Mouse (Mus musculus): ENCODE data around the gene Tsc22d3. TPM values are rescaled to one million over a fixed set of nuclear protein-coding genes. Genes with fewer than 3 reads are reported as not detected.

Gene Tsc22d3
- polyA plus RNA-seq, 1 experiment from 2014 or later: 77.3 TPM

DNA sequence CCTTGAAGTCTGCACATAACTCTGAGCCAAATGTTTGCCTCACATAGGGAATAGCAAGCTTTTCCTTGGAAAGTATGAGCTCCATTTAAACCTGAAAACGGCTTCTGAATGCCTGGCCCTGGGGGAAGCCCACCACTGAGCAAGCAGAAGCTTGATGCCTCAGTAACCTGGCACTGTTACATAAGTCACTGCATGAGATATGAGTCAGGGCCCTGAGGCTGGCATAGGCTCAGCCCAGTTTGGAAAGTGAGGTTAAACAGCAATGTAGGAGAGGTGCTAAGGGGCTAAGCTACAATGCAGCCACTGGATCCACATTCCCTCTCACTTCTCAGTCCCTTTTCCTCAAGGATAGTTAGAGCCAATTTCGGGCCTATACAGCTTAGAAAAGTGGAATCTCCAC lies 10.3 kb downstream of the Tsc22d3 start:
- H3K9ac ChIP-seq (ENCODE audit: low read length): no peak overlapping the region
- ATAC-seq (ENCODE audit: low FRiP score, low TSS enrichment) (no peak), DNase-seq (ENCODE audit: low spot score) (no peak)
- H3K4me2 ChIP-seq (replicated peaks; ENCODE audit: low read depth): no peak overlapping the region
- 41% methylated on average over 2 of the region's 2 CpGs for WGBS
- no peaks in the 10 kb centered on the region for H3K9me3 ChIP-seq (ENCODE audit: control insufficient read depth, low read length)
- H3K27ac ChIP-seq (replicated peaks): no peak overlapping the region
- H3K4me3 ChIP-seq (ENCODE audit: low read depth, low read length): no peak overlapping the region
- H3K36me3 ChIP-seq (ENCODE audit: control insufficient read depth, insufficient read depth, low read length): no peaks in the 10 kb centered on the region
- H3K4me1 ChIP-seq (replicated peaks; ENCODE audit: control insufficient read depth, insufficient read depth): no peaks in the 10 kb centered on the region
- H3K27me3 ChIP-seq (ENCODE audit: control insufficient read depth, insufficient read depth, low read length): no peaks in the 10 kb centered on the region
- TF ChIP-seq EP300 (optimal IDR thresholded peaks at IDR 0.05) (no peak), CTCF (IDR thresholded peaks at IDR 0.05; ENCODE audit: low read depth) (no peak)

DNA sequence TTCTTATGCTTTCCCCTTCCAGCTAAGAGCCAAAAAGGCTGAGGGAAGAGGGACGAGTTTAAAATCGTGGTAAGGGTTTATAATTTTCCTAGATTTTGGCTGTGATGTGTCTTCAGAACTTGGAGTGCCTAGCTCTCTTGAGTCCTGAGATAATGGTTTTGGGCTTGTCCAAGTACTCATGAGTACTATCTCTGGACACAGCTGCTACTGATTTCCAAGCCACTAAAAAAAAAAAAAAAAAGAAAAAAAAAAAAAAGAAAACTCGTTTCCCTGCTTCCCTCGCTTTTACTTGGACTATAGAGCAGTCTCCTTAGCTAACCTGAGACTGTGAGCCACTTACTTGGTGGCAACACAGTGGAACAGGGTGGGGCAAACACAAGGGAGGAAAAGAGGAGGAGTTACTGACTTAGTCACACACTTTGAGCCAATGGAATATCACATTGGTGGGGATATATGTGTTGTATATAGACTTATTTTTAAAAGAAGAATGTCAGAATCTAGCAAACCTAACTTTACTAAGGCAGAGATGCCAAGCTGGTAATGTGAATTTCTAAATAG lies 11.2 kb downstream of the Tsc22d3 start:
- 75% methylated on average over 4 of the region's 4 CpGs for WGBS
- Histone ChIP-seq H3K36me3 (ENCODE audit: control insufficient read depth, insufficient read depth, low read length) (no peaks in the 10 kb centered on the region), H3K4me3 (ENCODE audit: low read depth, low read length) (no peak overlapping the region), H3K4me1 (replicated peaks; ENCODE audit: control insufficient read depth, insufficient read depth) (no peaks in the 10 kb centered on the region), H3K9ac (ENCODE audit: low read length) (no peak overlapping the region), H3K27me3 (ENCODE audit: control insufficient read depth, insufficient read depth, low read length) (no peaks in the 10 kb centered on the region), H3K27ac (replicated peaks) (no peak overlapping the region), H3K4me2 (replicated peaks; ENCODE audit: low read depth) (no peak overlapping the region), H3K9me3 (ENCODE audit: control insufficient read depth, low read length) (no peaks in the 10 kb centered on the region)
- ATAC-seq (ENCODE audit: low FRiP score, low TSS enrichment): no peak
- no peak for DNase-seq (ENCODE audit: low spot score)
- TF ChIP-seq EP300 (optimal IDR thresholded peaks at IDR 0.05) (no peak), CTCF (IDR thresholded peaks at IDR 0.05; ENCODE audit: low read depth) (no peak)

GRCm38 (mm10) chrX:140588534-140588933 lies 11.9 kb downstream of the Tsc22d3 start:
- ATAC-seq (ENCODE audit: low FRiP score, low TSS enrichment): no peak
- Histone ChIP-seq H3K4me2 (replicated peaks; ENCODE audit: low read depth) (no peak overlapping the region), H3K4me3 (ENCODE audit: low read depth, low read length) (no peak overlapping the region), H3K9me3 (ENCODE audit: control insufficient read depth, low read length) (no peaks in the 10 kb centered on the region), H3K9ac (ENCODE audit: low read length) (no peak overlapping the region), H3K36me3 (ENCODE audit: control insufficient read depth, insufficient read depth, low read length) (no peaks in the 10 kb centered on the region), H3K4me1 (replicated peaks; ENCODE audit: control insufficient read depth, insufficient read depth) (no peaks in the 10 kb centered on the region), H3K27me3 (ENCODE audit: control insufficient read depth, insufficient read depth, low read length) (no peaks in the 10 kb centered on the region), H3K27ac (replicated peaks) (no peak overlapping the region)
- no peak for TF ChIP-seq EP300 (optimal IDR thresholded peaks at IDR 0.05)
- no peak for TF ChIP-seq CTCF (IDR thresholded peaks at IDR 0.05; ENCODE audit: low read depth)
- 83% methylated on average over 5 of the region's 5 CpGs for WGBS
- DNase-seq (ENCODE audit: low spot score): no peak

DNA sequence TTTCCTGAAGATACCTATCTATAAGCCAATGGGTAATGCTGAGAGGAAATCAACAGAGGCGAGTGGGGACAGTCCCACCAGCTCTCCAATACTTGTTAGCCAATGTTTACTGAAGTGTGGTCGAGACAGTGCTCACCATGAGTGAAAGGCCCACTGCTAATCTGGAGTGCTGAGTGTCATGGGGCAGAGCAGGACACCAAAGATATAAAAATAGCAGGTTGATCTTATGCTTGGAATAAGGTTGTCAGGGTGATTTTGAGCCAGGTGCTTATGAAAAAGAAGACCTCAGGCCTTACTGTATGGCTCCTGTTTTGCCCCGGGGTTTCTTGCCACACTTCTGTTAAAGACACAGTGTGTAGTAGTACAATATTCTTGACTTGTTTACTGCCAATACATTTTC lies 20.0 kb downstream of the Tsc22d3 start:
- 68% methylated on average over 3 of the region's 3 CpGs for WGBS
- Histone ChIP-seq H3K4me1 (replicated peaks; ENCODE audit: control insufficient read depth, insufficient read depth) (no peaks in the 10 kb centered on the region), H3K9me3 (ENCODE audit: control insufficient read depth, low read length) (no peaks in the 10 kb centered on the region), H3K4me2 (replicated peaks; ENCODE audit: low read depth) (no peak overlapping the region), H3K36me3 (ENCODE audit: control insufficient read depth, insufficient read depth, low read length) (no peaks in the 10 kb centered on the region), H3K27ac (replicated peaks) (no peak overlapping the region), H3K4me3 (ENCODE audit: low read depth, low read length) (no peak overlapping the region), H3K9ac (ENCODE audit: low read length) (no peak overlapping the region), H3K27me3 (ENCODE audit: control insufficient read depth, insufficient read depth, low read length) (no peaks in the 10 kb centered on the region)
- ATAC-seq (ENCODE audit: low FRiP score, low TSS enrichment): no peak
- TF ChIP-seq EP300 (optimal IDR thresholded peaks at IDR 0.05) (no peak), CTCF (IDR thresholded peaks at IDR 0.05; ENCODE audit: low read depth) (no peak)
- DNase-seq (ENCODE audit: low spot score): no peak

DNA sequence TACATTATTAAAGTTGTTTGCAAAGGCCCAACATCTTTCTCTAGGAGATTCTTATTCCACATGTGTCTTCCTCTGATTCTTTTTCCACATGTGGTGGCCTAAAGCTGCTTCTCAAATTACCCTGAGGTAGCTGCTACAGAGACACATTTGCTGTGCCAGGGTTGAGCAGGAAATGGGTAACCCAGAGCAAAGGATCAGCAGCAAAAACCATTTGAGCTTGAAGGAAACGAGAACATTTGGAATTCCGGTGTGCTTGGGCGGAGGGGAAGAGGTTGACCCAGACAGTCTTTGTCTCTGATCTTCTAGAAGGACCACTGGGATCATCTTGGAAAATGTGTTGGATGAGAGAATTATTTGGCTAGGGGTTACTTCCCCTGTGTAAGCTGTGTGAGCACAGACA lies 24.8 kb downstream of the Tsc22d3 start:
- Histone ChIP-seq H3K36me3 (ENCODE audit: control insufficient read depth, insufficient read depth, low read length) (no peaks in the 10 kb centered on the region), H3K4me1 (replicated peaks; ENCODE audit: control insufficient read depth, insufficient read depth) (no peaks in the 10 kb centered on the region), H3K27me3 (ENCODE audit: control insufficient read depth, insufficient read depth, low read length) (no peaks in the 10 kb centered on the region), H3K9ac (ENCODE audit: low read length) (no peak overlapping the region), H3K4me2 (replicated peaks; ENCODE audit: low read depth) (no peak overlapping the region), H3K4me3 (ENCODE audit: low read depth, low read length) (no peak overlapping the region), H3K27ac (replicated peaks) (no peak overlapping the region), H3K9me3 (ENCODE audit: control insufficient read depth, low read length) (no peaks in the 10 kb centered on the region)
- DNase-seq (ENCODE audit: low spot score) (no peak), ATAC-seq (ENCODE audit: low FRiP score, low TSS enrichment) (no peak)
- TF ChIP-seq EP300 (optimal IDR thresholded peaks at IDR 0.05): no peak
- no peak for TF ChIP-seq CTCF (IDR thresholded peaks at IDR 0.05; ENCODE audit: low read depth)
- WGBS: 86% methylated on average over 3 of the region's 3 CpGs

DNA sequence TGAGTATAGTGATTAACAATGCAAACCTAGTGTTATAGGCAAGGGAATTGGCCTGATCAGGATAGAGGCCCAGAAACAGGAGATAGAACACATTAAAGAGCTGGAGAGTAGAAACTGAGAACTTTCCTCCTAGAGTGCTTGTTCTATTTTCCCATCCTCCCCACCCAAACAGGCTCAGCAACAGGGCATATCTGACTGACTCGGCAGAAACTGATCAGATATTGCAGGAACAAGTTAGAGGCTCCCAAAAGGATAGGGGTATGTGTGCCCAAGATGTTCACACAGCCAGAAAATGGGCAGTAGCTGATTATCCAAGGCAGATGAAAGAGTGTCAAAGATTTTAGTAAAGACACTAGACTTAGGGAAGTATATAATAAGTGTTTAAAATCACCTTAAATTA lies 25.3 kb downstream of the Tsc22d3 start:
- no peak for ATAC-seq (ENCODE audit: low FRiP score, low TSS enrichment)
- TF ChIP-seq EP300 (optimal IDR thresholded peaks at IDR 0.05): no peak
- no peak for TF ChIP-seq CTCF (IDR thresholded peaks at IDR 0.05; ENCODE audit: low read depth)
- H3K9ac ChIP-seq (ENCODE audit: low read length): no peak overlapping the region
- no peaks in the 10 kb centered on the region for H3K4me1 ChIP-seq (replicated peaks; ENCODE audit: control insufficient read depth, insufficient read depth)
- H3K27ac ChIP-seq (replicated peaks): no peak overlapping the region
- no peaks in the 10 kb centered on the region for H3K27me3 ChIP-seq (ENCODE audit: control insufficient read depth, insufficient read depth, low read length)
- WGBS: 58% methylated on average over 1 of the region's 1 CpGs
- no peaks in the 10 kb centered on the region for H3K36me3 ChIP-seq (ENCODE audit: control insufficient read depth, insufficient read depth, low read length)
- H3K4me2 ChIP-seq (replicated peaks; ENCODE audit: low read depth): no peak overlapping the region
- no peak for DNase-seq (ENCODE audit: low spot score)
- no peaks in the 10 kb centered on the region for H3K9me3 ChIP-seq (ENCODE audit: control insufficient read depth, low read length)
- H3K4me3 ChIP-seq (ENCODE audit: low read depth, low read length): no peak overlapping the region

Data from stomach, postnatal 0 days (tissue).